ENCODE assay signal across 18 mouse cellular contexts in genomic region chr11:93128481-93128880, GRCm38 (mm10). TPM values are rescaled to one million over a fixed set of nuclear protein-coding genes. Genes with fewer than 3 reads are reported as not detected.
"Had no signal": no experiment of that assay in that cellular context is flagged by ENCODE, and none has a peak within 500 bp of the region (broad histone marks: within the 10 kb centered on the region; RNA-seq: fewer than 3 reads in every experiment).

No protein-coding gene starts in this region.

- H3K4me1 ChIP-seq: intestine, embryonic 15.5 days; limb, embryonic 13.5 days; midbrain, embryonic 13.5 days; neural tube, embryonic 15.5 days had no signal

- H3K9ac ChIP-seq: intestine, embryonic 15.5 days; limb, embryonic 13.5 days; liver, embryonic 14.5 days; midbrain, embryonic 13.5 days; neural tube, embryonic 15.5 days had no signal

- H3K27me3 ChIP-seq: intestine, embryonic 15.5 days; limb, embryonic 13.5 days; midbrain, embryonic 13.5 days; neural tube, embryonic 15.5 days had no signal

- H3K36me3 ChIP-seq: intestine, embryonic 15.5 days; limb, embryonic 13.5 days; midbrain, embryonic 13.5 days had no signal

- H3K27ac ChIP-seq: intestine, embryonic 15.5 days; layer of hippocampus, adult 2 months; limb, embryonic 13.5 days; liver, embryonic 14.5 days; midbrain, embryonic 13.5 days; neural tube, embryonic 15.5 days had no signal

- DNase-seq: kidney, adult 18-20 months; kidney, postnatal 10 days; kidney, postnatal 4 days; lung, adult 18-20 months; spleen, adult 18-20 months; thymus, adult 2 months; thymus, postnatal 25 days had no signal

- H3K9me3 ChIP-seq: intestine, embryonic 15.5 days; limb, embryonic 13.5 days; midbrain, embryonic 13.5 days; neural tube, embryonic 15.5 days had no signal

- H3K4me3 ChIP-seq: intestine, embryonic 15.5 days; layer of hippocampus, adult 2 months; limb, embryonic 13.5 days; midbrain, embryonic 13.5 days; myocyte; neural tube, embryonic 15.5 days had no signal

- ATAC-seq: intestine, embryonic 15.5 days; midbrain, embryonic 13.5 days had no signal

- H3K4me2 ChIP-seq: intestine, embryonic 15.5 days; limb, embryonic 13.5 days; midbrain, embryonic 13.5 days; neural tube, embryonic 15.5 days had no signal

RNA-seq across cellular contexts. Expression of gene Car10, which starts 30.7 kb away (rescaled TPM):
- total RNA-seq: liver, adult 2 months; megakaryocyte-erythroid progenitor cell, adult 5-6 weeks had no signal
- polyA plus RNA-seq: liver, adult 2 months; liver, embryonic 14.5 days; lung, embryonic 16.5 days; myocyte; testis, adult 2 months had no signal
